Mouse (Mus musculus): ENCODE measurements around the gene Mdm1. TPM values are rescaled to one million over a fixed set of nuclear protein-coding genes. Genes with fewer than 3 reads are reported as not detected.

The Mdm1 gene
- polyA plus RNA-seq, 1 experiment from 2014 or later: 16.1 TPM

GRCm38 (mm10) chr10:118110921-118111301 is 30.7 kb upstream of the Mdm1 start:
- no peaks in the 10 kb centered on the region; the same call in 1 of the 2 replicates for H3K27me3 ChIP-seq (ENCODE audit: insufficient read depth, low read length)
- no peaks in the 10 kb centered on the region for H3K36me3 ChIP-seq (ENCODE audit: insufficient read depth, low read length)
- ATAC-seq (replicated peaks; ENCODE audit: low FRiP score, low read depth): no peak
- DNase-seq (ENCODE audit: low spot score): peak; percentile 68
- H3K4me3 ChIP-seq (replicated peaks; ENCODE audit: low read depth, low read length): no peak overlapping the region
- no peaks in the 10 kb centered on the region for H3K4me1 ChIP-seq (replicated peaks; ENCODE audit: insufficient read depth, low read length)
- peak overlapping the region; percentile 62; the same call in 1 of the 2 replicates for H3K27ac ChIP-seq
- 38% methylated on average over 7 of the region's 7 CpGs for WGBS
- no peak for TF ChIP-seq CTCF (IDR thresholded peaks at IDR 0.05; ENCODE audit: low read depth)
- no peak overlapping the region for H3K4me2 ChIP-seq (ENCODE audit: low read length)
- H3K9ac ChIP-seq (ENCODE audit: low read depth, low read length): no peak overlapping the region
- H3K9me3 ChIP-seq (replicated peaks; ENCODE audit: low read length): no peaks in the 10 kb centered on the region

GRCm38 (mm10) chr10:118111621-118112020 is 30.0 kb upstream of the Mdm1 start:
- no peaks in the 10 kb centered on the region for H3K4me1 ChIP-seq (replicated peaks; ENCODE audit: insufficient read depth, low read length)
- 23% methylated on average over 7 of the region's 7 CpGs for WGBS
- no peaks in the 10 kb centered on the region for H3K36me3 ChIP-seq (ENCODE audit: insufficient read depth, low read length)
- no peaks in the 10 kb centered on the region; the same call in 1 of the 2 replicates for H3K27me3 ChIP-seq (ENCODE audit: insufficient read depth, low read length)
- ATAC-seq (replicated peaks; ENCODE audit: low FRiP score, low read depth) (no peak), DNase-seq (ENCODE audit: low spot score) (no peak)
- no peak overlapping the region for H3K4me3 ChIP-seq (replicated peaks; ENCODE audit: low read depth, low read length)
- no peak overlapping the region for H3K9ac ChIP-seq (ENCODE audit: low read depth, low read length)
- no peaks in the 10 kb centered on the region for H3K9me3 ChIP-seq (replicated peaks; ENCODE audit: low read length)
- H3K27ac ChIP-seq: no peak overlapping the region
- TF ChIP-seq CTCF (IDR thresholded peaks at IDR 0.05; ENCODE audit: low read depth): no peak
- no peak overlapping the region for H3K4me2 ChIP-seq (ENCODE audit: low read length)

- H3K9me3 ChIP-seq (replicated peaks; ENCODE audit: low read length): no peaks in the 10 kb centered on the region
- no peaks in the 10 kb centered on the region for H3K4me1 ChIP-seq (replicated peaks; ENCODE audit: insufficient read depth, low read length)
- H3K4me3 ChIP-seq (replicated peaks; ENCODE audit: low read depth, low read length): no peak overlapping the region
- no peaks in the 10 kb centered on the region for H3K36me3 ChIP-seq (ENCODE audit: insufficient read depth, low read length)
- no peak overlapping the region for H3K27ac ChIP-seq
- DNase-seq (ENCODE audit: low spot score): no peak
- ATAC-seq (replicated peaks; ENCODE audit: low FRiP score, low read depth): no peak
- no peak overlapping the region for H3K4me2 ChIP-seq (ENCODE audit: low read length)
- no peak overlapping the region for H3K9ac ChIP-seq (ENCODE audit: low read depth, low read length)
- no peak for TF ChIP-seq CTCF (IDR thresholded peaks at IDR 0.05; ENCODE audit: low read depth)
- WGBS: 66% methylated on average over 11 of the region's 11 CpGs
- no peaks in the 10 kb centered on the region for H3K27me3 ChIP-seq (ENCODE audit: insufficient read depth, low read length)
Observed at GRCm38 (mm10) chr10:118112294-118112893, 29.2 kb upstream of the Mdm1 start.

- Histone ChIP-seq H3K4me3 (replicated peaks; ENCODE audit: low read depth, low read length) (no peak overlapping the region), H3K27ac (no peak overlapping the region), H3K9ac (ENCODE audit: low read depth, low read length) (no peak overlapping the region), H3K4me2 (ENCODE audit: low read length) (no peak overlapping the region), H3K36me3 (ENCODE audit: insufficient read depth, low read length) (no peaks in the 10 kb centered on the region), H3K27me3 (ENCODE audit: insufficient read depth, low read length) (no peaks in the 10 kb centered on the region), H3K9me3 (replicated peaks; ENCODE audit: low read length) (no peaks in the 10 kb centered on the region), H3K4me1 (replicated peaks; ENCODE audit: insufficient read depth, low read length) (no peaks in the 10 kb centered on the region)
- 48% methylated on average over 9 of the region's 9 CpGs for WGBS
- DNase-seq (ENCODE audit: low spot score) (no peak), ATAC-seq (replicated peaks; ENCODE audit: low FRiP score, low read depth) (no peak)
- TF ChIP-seq CTCF (IDR thresholded peaks at IDR 0.05; ENCODE audit: low read depth): no peak
Observed at GRCm38 (mm10) chr10:118113256-118113682, 28.3 kb upstream of the Mdm1 start.

- Histone ChIP-seq H3K36me3 (ENCODE audit: insufficient read depth, low read length) (no peaks in the 10 kb centered on the region), H3K4me3 (replicated peaks; ENCODE audit: low read depth, low read length) (no peak overlapping the region), H3K9ac (ENCODE audit: low read depth, low read length) (no peak overlapping the region), H3K4me2 (ENCODE audit: low read length) (no peak overlapping the region), H3K27me3 (ENCODE audit: insufficient read depth, low read length) (no peaks in the 10 kb centered on the region), H3K9me3 (replicated peaks; ENCODE audit: low read length) (no peaks in the 10 kb centered on the region), H3K27ac (no peak overlapping the region), H3K4me1 (replicated peaks; ENCODE audit: insufficient read depth, low read length) (no peaks in the 10 kb centered on the region)
- DNase-seq (ENCODE audit: low spot score): no peak
- 90% methylated on average over 1 of the region's 1 CpGs for WGBS
- TF ChIP-seq CTCF (IDR thresholded peaks at IDR 0.05; ENCODE audit: low read depth): no peak
- no peak for ATAC-seq (replicated peaks; ENCODE audit: low FRiP score, low read depth)
Observed at GRCm38 (mm10) chr10:118114271-118114670, 27.3 kb upstream of the Mdm1 start.

- Histone ChIP-seq H3K27me3 (ENCODE audit: insufficient read depth, low read length) (no peaks in the 10 kb centered on the region), H3K36me3 (ENCODE audit: insufficient read depth, low read length) (no peaks in the 10 kb centered on the region), H3K4me1 (replicated peaks; ENCODE audit: insufficient read depth, low read length) (no peaks in the 10 kb centered on the region), H3K9ac (ENCODE audit: low read depth, low read length) (no peak overlapping the region), H3K27ac (no peak overlapping the region), H3K9me3 (replicated peaks; ENCODE audit: low read length) (no peaks in the 10 kb centered on the region), H3K4me2 (ENCODE audit: low read length) (no peak overlapping the region), H3K4me3 (replicated peaks; ENCODE audit: low read depth, low read length) (no peak overlapping the region)
- no peak for TF ChIP-seq CTCF (IDR thresholded peaks at IDR 0.05; ENCODE audit: low read depth)
- 90% methylated on average over 2 of the region's 2 CpGs for WGBS
- ATAC-seq (replicated peaks; ENCODE audit: low FRiP score, low read depth): no peak
- no peak for DNase-seq (ENCODE audit: low spot score)
Observed at GRCm38 (mm10) chr10:118116456-118116855, 25.2 kb upstream of the Mdm1 start.

All from kidney, postnatal 0 days (tissue).